Mouse (Mus musculus): ENCODE measurements at regions not wholly inside any gene's neighbourhood (a gene's known extent, or its start where the extent isn't known, plus 50 kb on each side); places are given as distances from the start of the nearest gene placed in this dataset.

DNA sequence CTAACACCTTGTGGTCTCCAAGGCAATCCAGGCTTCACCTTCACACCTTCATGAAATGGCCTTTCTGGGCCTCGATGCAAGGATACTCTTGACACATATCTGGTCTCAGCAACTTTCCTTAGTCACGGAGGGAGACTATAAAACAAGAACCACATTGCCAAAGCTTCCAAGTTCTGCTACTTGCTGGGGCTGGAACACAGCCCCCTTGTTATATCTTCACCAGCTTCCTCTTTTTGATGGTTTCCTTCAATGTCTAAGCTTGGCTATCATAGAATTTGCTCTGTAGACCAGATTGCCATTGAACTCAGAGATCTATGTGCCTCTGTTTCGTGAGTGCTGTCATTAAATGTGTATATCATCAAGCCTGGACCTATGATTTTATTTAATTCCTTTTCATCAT, 530.7 kb upstream of the Zeb2 start:
- DNase-seq (ENCODE audit: low read depth, low spot score) = no peak

- DNase-seq (ENCODE audit: low read depth, low spot score) = no peak
Measured at GRCm38 (mm10) chr2:45630081-45630480, 512.9 kb upstream of the Zeb2 start.

DNA sequence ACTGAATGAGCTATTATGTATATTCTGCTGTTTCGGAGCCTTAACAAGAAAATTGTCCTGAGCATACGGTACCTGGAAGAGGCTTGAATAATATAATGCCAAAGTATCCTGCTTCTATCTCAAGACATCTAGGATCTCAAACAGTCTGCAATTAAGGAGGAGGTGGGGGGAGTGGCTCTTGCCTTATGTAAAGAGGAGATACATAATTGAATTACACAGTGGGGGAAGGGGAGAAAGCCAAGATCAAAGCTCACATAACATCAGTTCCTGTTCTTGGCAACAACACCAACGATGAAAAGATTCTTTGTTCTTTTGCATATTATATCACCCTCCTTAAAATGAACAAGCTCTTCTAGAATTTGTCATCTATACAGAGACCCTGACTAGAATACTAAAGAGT, 512.4 kb upstream of the Zeb2 start:
- DNase-seq (ENCODE audit: low read depth, low spot score) = no peak

GRCm38 (mm10) chr2:45623056-45623455, 505.9 kb upstream of the Zeb2 start:
- no peak for DNase-seq (ENCODE audit: low read depth, low spot score)

DNA sequence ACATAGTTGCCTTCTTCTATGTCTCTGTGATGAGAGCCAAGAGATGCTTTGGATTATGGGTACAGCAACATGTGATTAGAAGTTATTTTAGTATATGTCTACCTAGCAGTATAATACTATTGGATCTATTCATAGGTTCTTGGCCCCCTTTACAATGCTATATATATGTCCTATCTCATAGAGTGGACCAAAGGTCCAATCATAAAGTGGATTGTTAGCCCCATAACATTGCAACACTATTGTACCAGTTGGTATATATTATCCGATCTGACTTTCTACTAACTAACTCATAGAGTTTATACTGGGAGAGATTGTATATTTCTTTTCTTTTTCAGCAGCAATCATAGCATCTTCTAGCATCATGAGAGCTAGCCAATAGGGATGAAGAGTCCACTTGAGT, 491.7 kb upstream of the Zeb2 start:
- DNase-seq (ENCODE audit: low read depth, low spot score) = no peak

GRCm38 (mm10) chr2:45607393-45607792, 490.2 kb upstream of the Zeb2 start:
- no peak for DNase-seq (ENCODE audit: low read depth, low spot score)

GRCm38 (mm10) chr2:45601332-45601900, 484.2 kb upstream of the Zeb2 start:
- DNase-seq (ENCODE audit: low read depth, low spot score) = no peak

DNA sequence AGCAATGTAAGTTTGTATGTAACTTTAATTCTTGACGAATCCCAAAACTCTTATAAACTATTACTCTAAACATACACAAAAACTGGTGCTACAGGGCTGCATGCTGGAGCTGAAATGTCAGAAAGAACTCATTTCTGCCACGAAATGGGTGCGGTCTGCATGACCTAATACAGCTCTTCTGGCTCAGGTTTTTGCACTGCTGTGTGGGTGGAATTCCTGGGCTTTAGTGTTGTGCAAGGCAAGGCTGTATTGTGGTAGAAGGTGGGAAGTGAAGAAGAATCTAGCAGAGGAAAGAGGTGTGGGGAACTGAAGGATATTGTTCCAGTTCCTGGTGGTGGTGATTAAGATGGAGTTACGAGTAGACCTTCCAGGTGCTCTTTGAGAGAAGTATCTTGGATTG, 476.6 kb upstream of the Zeb2 start:
- DNase-seq (ENCODE audit: low read depth, low spot score) = no peak

DNA sequence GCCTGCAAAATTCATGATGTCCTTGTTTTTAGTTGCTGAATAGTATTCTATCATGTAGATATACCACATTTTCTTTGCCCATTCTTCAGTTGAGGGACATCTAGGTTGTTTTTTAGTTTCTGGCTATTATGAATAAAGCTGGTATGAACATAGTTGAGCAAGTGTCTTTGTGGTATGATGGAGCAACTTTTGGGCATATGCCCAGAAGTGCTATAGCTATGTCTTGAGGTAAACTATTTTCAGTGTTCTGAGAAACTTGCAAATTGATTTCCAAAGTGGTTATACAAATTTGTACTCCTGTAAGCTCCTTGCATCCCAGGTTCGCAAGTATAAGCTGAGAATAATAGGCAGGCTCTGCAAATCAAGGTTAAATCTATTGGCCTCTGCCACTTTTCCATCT, 473.8 kb upstream of the Zeb2 start:
- no peak for DNase-seq (ENCODE audit: low read depth, low spot score)

GRCm38 (mm10) chr2:45588248-45588647, 471.1 kb upstream of the Zeb2 start:
- no peak for DNase-seq (ENCODE audit: low read depth, low spot score)

- DNase-seq (ENCODE audit: low read depth, low spot score) = no peak
Measured at GRCm38 (mm10) chr2:45586588-45587200, 469.5 kb upstream of the Zeb2 start.

DNA sequence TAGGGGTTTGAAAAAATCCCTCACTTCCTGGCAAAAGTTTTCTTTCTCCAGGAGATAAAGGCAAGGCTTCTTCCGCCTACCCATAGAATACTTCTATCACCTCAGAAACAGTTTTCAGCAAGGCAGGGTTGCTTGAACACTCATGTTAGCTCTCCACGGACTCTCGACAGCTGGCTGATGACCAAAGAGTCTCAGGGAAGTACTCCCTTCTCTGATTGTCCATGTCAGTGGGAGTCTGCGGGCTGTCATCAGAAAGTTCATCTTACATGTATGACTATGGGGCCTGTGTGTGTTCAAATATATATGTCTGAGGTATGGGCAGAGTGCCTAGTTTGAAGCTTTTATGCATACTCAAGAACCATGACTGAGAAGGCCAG, 464.3 kb upstream of the Zeb2 start:
- no peak for DNase-seq (ENCODE audit: low read depth, low spot score)

GRCm38 (mm10) chr2:45580838-45581548, 463.8 kb upstream of the Zeb2 start:
- DNase-seq (ENCODE audit: low read depth, low spot score) = no peak

- no peak for DNase-seq (ENCODE audit: low read depth, low spot score)
Measured at GRCm38 (mm10) chr2:45572906-45573305, 455.7 kb upstream of the Zeb2 start.

DNA sequence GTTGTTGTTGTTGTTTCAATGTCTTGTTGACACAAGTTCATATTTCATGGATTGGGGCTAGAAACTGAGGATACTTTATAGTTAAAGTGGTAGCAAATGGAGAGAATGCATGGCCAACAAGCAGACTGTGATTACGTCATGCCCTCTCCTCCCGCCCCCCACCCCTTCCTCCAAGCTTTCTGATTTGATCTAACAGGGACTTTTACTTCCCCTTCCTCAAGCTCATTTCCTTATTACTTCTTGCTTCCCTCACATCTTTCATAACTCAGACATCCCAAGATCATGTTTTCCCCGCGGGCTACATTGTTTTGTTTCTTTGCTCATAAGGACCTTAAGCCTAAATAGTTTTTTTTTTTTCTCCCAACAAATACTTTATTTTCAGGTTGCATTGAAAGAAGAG, 437.5 kb upstream of the Zeb2 start:
- no peak for DNase-seq (ENCODE audit: low read depth, low spot score)

DNA sequence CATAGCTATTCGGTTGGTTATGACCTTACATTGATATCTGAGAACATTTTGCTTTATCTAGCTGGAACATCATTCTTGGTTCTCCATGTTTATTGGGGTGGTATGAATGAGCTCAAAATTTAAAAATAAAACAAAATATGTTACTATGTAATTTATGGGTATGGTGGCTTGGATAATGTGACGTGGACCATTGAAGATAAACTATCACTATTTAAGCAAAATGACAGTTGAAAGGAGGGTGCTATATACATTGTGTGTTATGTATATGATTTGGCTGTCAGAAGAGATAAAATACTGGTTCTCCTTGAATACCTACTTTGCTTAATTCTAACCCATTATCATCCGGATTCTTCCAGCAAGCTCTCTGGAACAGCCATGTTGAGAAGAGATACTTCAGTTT, 424.2 kb upstream of the Zeb2 start:
- DNase-seq (ENCODE audit: low read depth, low spot score) = no peak

DNA sequence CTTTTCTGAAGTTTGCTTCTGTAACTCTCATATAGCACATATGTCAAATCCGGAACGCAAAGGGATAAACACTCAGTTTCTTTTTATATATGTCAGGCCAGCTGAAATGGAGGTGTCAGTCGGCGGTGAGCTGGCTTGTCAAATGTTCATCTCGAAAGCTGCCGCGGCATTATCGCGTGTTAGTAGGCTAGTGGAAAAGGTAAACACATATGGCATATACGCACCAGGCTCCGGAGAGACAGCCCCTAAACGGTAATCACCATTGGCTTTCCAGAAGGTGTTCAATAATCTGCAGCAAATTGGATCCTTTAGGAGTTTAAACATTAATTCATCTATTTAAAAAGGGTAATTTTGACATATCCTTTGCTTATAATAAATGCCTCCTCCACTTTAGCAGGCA, 421.8 kb upstream of the Zeb2 start:
- no peak for DNase-seq (ENCODE audit: low read depth, low spot score)

- DNase-seq (ENCODE audit: low read depth, low spot score) = no peak
Measured at GRCm38 (mm10) chr2:45537722-45538121, 420.5 kb upstream of the Zeb2 start.

DNA sequence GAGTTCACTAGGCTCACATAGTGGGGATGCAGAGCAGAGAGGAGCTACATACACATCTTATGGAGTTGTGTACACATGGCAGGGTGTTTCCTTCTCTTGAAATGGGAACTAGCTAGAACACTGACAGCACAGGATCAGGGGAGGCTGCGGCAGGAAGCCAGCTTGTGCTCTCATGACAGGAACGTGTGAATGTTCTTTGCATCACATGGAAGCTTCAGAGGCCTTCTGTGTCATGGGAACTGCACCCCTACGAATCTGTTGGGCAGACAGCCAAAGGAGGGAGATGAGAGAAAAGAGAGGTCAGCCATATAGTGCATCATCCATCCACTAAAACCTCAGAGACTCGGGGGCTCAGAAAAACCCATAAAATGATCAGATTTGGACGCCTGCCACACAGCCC, 417.6 kb upstream of the Zeb2 start:
- no peak for DNase-seq (ENCODE audit: low read depth, low spot score)

DNA sequence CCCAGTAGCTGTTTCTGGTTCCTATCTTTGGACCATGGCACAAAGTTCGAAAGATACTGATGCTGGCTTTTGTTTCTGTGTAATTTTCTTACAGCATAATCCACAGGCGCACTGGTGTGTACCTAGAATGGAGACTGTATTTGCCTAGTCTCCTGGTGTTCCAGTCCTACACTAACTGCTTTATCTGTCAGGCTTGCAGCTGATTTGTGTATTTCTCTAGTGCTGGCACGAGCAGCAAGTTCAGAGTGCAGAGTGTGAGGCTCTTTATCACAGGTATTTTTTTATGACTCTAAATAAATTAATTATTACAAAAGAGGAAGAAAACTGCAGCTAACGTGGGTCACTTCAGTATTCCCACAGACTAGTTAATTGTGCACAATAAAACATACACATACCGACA, 405.1 kb upstream of the Zeb2 start:
- DNase-seq (ENCODE audit: low read depth, low spot score) = no peak

GRCm38 (mm10) chr2:45519550-45520152, 402.5 kb upstream of the Zeb2 start:
- DNase-seq (ENCODE audit: low read depth, low spot score) = no peak

DNA sequence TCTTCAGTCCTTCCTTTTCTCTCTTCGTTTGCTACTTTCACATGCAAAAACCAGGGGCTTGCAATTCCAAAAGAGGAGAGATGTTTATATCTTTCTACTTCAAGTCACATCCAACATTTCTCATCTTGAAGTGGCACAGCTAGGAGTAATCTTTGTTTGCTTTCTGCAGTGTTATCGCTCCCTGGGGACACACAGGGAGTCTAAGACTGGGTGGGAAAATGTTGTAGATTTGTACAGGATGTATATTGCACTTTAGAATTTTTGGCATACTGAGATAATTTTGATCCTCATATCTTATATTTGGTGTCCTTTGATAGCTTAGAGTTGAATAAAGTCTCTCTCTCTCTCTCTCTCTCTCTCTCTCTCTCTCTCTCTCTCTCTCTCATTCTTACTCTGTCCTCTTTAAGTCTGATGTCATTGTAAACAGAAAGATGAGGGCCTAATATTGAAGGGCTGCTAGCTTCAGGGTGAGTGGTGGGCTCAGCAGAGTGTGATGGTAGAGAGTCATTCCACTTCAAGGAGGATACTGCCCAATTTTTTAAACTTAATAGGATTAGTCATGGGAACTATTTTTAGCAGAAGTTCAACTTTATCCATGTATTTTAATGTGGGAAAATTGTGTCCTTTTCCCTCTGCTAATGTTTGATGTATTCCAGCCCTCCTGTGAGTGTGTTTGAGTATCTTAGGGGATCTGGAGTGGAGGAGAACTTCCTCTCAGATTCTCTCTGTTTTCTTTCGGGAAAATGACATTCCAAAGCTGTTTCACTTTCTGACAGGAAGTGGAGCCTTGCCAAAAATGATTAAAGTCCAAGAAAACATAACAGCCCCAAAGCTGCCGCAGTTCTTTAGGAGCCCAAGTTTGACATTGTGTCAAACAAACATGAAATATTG, 397.3 kb upstream of the Zeb2 start:
- DNase-seq (ENCODE audit: low read depth, low spot score) = no peak

Data from c-Kit-negative CD71-positive TER-119-positive erythroid progenitor cells, embryonic 14.5 days (primary cell).